Mouse (Mus musculus) left cerebral cortex, adult 11 months (tissue): ENCODE measurements around the gene Rps17.

Experiments used
- DNase-seq: peaks from one replicate; pipeline ENCODE4 v3.0.0; 2022; ENCODE audit warnings: low spot score

Rps17 gene

DNA sequence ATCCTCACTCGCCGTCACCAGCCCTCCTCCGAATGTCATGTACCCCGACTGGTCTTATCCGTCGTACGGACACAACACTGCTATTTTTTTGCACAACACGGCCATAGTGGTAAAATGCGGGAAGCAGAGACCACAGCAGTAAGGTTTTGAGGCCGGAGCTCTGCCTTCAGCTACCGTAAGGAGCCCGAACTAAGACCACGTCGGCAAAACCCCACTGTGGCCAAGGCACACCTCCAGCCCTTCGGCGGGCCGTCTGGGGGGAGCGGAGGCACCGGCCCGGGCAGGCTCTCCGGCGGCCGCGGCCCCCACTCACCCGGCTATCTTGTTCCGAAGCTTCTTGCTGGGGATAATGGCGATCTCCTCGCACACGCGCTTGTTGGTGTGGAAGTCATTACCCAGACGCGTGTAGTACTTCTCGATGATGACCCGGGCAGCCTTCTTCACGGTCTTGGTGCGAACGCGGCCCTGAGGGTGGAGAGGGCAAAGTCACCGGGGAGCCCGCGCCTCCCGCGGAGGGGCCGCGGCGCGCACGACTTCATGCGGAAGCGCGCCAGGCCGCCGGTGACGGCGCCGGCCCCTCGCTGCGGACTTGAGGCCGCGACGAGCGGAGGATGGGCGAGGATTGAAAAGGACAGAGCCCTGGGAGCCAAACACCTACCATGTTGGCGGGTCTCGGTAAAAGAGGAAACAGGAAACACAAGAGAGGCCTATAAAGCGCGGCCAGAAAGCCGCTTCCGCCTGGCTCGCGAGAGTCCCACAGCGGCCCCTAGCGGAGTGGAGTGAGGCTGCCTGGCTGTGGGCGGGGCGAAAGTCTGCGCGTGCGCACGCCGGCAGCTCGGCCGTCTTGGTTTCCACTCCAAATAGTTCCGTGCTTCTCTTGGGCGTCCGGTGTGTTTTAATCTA lies at the start of gene Rps17:
Gene Rps17, minus strand, starts transcription at position 711 of the 903 bp plus-strand sequence.
- peak; percentile 94 for DNase-seq

DNA sequence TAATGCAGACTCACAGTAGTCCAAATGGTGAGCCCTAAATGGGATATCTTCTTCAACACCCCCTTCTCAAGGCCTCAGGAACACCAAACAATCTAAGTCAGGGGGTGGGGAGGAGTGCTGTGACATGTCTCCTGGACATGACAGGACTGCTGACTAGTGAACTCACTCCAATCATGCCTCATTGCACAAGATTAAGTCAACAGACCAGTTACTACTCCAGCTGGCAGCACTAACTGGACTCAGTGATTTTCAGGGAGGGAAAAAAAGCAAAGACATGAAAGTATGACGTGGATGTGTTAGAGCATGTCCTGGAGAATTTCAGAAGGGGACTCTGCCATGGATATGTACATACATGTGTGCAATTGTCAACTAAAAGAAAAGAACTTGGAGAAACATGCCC lies 34.3 kb upstream of the Rps17 start:
- DNase-seq, result no peak

DNA sequence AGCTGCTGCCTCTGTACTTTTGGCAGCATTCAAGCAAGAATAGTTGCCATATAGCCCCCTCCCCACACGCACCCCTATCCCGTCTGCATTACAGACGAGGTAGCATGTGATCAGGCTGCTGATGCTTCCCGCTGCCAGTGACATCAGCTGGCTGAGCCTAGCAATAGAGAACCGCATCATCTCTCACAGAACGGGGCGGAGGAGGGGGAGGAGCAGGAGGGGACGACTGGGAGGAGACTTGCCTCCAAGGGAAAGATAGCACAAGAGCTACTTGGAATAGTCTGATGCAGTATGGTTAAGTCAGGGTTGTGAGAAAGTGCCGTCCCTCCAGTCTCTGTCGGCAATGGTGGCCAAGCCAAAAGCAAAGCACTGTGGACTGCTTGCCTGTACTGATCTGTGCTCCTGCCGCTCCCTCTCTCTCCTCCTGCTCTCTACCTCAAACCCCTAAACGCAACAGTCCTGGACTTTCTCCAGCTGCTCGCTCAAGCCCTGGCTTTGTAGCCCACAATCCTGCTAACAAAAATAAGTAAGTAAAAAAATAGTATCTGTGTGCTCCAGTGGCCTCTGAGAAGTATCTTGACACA lies 27.4 kb upstream of the Rps17 start:
- DNase-seq, result peak; percentile 79

DNA sequence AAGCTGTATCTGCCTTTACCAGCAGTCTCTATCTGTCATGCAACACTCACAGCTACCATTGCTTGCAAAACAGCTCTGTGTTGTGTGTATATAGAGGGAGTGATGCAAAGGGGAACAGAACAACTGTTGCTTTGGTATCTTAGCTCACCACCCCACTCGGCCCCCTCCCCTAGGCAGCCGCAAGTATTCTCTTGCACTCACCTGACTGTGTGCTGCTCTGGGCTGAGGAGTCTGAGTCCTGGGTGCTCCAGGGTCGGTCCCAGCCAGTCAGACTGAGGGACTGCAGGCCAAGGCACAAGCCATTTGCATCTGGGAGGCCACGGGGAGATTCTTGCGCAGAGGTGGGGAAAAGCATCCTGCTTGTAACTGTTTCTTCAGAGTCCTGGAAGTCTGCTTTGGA lies 26.8 kb upstream of the Rps17 start:
- DNase-seq, result no peak

DNA sequence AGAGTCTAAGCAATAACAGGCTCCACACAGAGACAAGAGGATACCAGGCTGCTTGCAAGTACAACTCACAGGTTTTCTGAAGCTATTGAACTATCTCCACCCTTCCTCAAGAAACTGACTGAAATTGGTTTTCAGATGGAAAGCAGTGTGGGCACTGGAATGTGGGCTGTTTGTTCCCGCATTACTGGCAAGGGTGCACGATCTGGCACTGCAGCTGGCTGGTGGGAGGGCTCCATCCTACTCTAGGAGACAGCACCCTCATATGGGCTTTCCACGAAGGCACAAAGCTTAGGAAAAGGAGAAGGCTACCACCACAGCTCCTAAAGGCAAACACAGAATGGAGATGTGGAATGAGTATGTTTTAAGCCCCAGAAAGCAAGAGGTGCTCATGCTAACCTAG lies 24.7 kb upstream of the Rps17 start:
- DNase-seq, result peak; percentile 60

DNA sequence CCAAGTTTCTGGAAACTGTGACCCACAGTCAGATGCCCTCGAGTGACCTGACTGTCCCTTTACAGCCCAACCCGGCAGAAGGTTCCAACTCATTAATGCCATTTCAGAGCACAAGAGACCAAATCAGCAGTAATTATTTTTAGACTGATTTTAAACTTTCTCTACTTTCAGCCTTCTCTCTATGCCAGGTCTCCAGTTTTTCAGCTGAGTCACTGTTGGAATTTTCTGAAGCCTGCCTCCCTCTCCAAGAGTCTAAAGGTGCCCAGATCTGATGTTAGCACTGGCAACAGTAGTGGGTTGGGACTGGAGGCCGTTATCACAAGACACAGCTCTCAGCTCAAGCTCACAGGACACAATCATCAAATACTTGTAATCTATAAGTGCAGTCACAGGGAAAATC lies 22.9 kb upstream of the Rps17 start:
- DNase-seq, result no peak

DNA sequence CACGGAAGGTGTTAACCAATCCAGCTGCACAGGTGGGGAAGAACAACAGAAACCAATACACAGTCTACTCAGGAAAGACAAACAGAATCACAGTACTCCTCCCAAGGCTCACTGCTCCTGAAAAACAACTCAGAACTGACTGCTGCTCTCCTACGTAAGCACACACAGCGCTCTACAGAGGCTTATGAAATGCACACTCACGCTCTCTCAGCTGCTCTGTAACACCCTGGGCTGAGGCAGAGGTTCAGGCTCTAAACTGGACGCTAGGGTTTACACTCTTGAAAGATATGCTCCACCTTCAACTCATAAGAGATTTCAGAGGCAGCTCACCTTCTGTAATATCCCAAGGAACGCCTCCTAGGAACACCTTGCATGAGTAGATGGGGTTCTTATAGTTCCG lies 11.9 kb upstream of the Rps17 start:
- DNase-seq, result no peak

DNA sequence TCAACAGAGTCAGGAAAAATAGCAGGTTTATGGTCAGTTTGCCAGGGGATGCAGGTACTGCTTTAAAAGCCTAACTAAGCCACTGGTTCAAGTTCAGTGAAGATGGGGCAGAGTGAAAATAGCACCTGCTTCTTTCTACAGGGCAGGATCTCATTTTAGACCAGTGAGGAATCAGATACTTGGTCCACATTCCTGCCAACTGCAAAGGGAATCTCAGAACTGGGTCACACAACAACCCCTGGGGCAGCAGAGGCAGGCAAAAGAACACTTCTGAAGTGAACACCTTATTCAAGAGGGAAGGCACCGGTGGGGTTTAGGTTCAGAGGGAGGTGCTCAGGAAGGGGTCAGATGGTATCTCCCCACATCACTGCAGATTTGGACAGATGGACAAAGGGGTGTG lies 11.3 kb upstream of the Rps17 start:
- DNase-seq, result no peak

DNA sequence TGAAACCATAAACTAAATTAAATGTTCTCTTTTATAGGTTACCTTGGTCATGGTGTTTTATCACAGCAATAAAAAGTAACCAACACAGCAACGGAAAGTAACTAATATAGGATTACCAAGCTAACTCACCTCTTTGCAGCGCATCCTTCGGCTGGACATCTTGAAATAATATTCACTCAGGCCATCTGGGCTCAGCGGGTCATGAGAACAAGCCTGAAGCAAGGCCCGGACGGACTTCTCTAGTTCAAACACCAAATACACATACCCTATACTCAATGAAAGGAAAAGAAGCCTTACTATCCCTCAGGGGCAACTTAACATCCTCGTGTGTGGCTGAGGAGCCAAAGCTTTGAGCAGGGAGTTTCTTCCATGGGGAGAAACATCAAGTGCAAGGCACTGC lies 10.7 kb upstream of the Rps17 start:
- DNase-seq, result no peak

DNA sequence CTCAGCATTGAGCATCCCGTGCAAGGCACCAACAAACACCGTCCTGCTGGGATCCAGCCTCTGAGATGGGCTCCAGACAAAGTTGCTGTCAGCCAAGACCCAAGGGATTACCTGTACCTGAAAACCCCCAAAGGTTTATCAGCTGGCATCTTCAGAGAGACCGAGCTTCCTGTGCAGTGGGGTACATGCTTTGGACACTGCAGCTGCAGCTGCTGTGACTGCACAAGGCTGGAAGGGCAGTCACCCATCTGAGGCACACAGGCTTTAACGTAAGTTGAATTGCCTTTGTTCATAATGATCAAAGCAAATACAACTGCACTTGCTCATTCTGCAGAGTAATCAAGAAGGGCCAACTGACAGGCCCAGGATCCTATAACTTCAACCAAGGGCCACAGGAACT lies 6.8 kb upstream of the Rps17 start:
- no peak for DNase-seq

DNA sequence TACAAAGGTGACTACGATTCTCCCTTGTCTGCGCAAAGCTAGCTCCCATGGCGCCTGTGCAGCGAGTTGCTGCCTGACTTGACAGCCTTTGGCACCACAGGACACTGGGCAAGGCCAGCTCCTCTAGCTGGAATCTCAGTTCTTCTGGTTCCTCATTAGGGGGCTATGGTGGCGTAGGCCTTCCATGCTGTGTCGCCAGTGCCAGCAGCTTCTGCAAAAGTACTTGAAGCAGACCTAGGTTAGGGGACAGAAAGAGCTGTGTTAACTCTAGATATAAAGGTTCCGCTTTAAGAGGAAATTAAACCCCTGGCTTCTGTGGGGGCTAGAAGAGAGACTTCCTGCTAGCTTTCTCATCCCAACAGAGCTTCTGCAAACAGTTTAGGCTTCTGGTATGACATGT lies 3.2 kb upstream of the Rps17 start:
- no peak for DNase-seq

DNA sequence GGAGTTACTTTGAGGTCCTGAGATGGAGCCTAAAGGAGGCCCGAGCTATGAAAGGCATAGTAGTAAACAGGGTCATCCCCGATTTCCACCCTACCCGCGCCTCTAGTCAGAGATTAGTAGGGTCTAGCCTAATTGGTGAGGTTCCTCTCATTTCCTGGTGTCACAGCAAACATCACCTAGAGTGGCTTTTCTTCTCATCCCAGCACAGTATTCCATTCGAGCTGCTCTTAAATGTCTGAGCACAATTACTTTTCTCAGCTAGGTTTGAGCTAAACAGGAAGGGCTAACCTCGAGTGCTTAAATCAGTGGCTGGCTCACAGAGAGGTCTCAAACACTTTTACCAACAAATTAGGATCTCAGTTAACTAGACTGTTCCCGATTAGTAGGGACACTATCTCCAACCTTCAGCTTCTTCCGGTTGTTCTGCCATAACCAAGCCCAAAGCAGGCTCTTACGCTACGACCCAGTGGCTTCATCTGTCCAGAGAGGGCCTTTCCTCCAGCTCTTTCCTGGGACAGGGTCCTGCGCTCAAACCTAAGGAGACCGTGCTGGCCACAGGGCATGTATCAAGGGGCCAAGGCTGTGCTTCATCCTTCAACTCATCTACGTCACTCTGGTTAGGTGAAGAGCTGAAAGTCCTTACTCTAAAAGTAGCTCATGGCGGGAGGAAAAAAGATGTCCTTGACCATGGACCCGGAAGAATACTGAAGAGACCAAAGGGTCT lies 555 bp upstream of the Rps17 start:
- no peak for DNase-seq

DNA sequence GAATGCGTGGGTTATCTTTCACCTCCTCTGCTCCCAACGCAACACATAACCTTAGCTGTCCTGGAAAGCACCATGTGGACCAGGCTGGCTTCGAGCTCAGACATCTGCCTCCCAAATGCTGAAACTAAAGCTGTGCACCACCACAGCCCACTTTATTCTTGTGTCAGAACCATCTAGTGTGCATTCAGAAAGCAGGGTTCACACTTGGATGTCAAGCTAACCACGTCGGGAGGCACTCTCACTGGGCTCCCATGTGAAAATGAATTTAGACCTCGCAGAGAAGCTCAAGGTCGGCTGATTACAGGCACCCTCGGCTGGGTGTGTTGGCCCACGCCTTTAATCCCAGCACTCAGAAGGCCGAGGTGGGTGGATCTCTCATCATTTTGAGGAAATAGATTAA lies 1.2 kb downstream of the Rps17 start:
- DNase-seq, result no peak

DNA sequence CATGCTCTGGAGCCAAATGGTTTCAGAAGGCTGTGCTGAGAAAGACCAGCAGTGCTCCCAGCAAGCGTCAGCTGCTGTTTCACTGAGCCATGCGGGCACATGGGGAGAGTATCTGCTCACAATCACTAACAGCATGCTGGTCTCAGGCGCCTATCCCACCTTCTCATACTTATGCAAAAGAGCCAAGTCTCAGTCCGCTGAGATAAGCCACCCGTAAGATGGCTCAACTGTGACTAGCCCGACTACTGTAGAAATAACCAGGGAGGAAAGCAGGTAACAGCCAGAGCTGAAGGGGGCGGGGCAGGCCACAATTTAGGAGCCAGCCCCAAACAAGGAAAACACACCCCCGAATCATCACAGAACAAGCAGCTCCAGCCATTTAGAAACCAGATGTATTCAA lies 1.7 kb downstream of the Rps17 start:
- no peak for DNase-seq

DNA sequence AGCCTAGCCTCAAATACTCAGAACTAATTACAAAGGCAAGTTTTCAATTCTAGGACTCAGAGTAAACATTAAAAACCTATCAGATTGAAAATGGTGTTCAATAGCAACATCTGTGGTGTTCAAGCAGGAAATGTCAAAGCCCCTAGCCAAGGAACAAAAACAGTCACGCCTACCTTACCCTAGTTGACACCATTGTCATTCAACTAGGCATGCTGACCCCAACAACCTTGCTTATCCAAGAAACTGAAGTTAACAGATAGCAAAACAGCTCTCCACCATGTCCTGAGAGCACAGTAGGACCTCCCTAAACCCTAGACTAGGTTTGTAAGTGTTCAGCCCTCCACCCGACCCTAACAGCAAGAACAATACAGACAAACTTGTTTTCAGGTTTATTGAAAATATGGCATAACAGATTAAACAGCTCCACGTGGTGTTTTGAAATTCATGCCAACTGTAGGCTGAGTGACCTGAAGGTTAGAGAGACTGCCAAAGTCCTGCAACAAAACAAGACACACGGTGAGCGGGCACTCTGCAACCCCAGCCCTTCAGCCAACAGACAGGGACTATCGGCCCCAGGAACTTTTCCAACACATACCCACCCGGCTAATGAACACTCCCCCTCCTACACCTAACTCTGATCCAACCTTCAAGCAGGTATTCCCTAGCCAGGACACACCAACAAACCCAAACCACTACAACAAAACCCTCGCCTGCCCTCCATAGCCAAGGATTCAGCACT lies 2.5 kb downstream of the Rps17 start:
- no peak for DNase-seq

DNA sequence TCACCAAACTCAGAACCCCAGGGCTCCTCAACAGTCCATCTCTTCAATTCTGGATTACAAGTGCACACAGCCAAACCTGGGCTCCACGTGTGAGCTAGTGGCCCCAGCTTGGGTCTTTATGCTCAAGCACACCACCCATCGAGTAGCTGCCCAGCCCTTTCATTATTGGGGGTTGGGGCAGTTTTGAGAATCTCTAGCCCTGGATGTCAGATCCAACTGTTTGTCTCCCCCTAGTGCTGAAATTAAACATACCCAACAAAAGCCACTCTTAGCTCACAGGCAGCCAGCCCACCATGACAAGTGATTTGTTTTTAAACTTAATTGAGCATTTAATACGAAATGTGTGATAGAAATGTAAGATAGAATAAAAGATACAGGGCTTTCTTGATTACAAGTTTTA lies 3.5 kb downstream of the Rps17 start:
- DNase-seq, result no peak

DNA sequence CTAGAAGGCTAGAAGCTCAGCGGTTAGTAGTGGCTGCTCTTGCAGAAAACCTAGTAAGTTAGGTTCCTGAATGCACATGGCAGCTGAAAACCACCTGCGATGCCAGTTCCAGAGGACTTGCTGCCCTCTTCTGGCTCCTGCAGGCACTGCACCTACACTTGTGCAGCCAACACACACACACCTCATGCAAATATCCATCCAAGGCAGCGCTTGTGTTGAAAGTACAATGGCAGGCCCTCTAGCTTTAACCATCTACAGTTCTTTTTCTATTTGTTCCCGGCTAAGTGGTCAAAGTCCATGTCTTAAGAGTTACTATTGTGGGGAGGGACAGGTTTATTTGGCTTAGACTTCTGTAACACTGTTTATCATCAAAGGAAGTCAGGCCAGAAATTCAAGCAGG lies 5.3 kb downstream of the Rps17 start:
- no peak for DNase-seq

DNA sequence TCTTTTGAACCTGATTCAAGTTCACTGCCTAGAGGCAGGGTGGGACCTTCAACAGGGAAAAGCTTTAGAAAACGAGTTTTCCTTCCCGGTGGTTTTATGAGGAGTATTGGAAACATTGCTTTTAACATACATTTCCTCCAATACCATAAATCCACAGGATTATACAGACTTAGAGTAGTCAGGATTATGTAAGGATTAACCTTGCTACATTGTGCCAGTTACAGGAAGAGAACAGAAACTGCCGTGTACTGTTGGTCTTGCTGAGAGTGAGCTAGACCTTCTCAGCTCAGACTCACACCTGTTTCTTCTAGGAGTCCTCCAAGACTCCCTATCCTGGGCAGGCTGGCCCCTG lies 6.6 kb downstream of the Rps17 start:
- DNase-seq, result no peak

DNA sequence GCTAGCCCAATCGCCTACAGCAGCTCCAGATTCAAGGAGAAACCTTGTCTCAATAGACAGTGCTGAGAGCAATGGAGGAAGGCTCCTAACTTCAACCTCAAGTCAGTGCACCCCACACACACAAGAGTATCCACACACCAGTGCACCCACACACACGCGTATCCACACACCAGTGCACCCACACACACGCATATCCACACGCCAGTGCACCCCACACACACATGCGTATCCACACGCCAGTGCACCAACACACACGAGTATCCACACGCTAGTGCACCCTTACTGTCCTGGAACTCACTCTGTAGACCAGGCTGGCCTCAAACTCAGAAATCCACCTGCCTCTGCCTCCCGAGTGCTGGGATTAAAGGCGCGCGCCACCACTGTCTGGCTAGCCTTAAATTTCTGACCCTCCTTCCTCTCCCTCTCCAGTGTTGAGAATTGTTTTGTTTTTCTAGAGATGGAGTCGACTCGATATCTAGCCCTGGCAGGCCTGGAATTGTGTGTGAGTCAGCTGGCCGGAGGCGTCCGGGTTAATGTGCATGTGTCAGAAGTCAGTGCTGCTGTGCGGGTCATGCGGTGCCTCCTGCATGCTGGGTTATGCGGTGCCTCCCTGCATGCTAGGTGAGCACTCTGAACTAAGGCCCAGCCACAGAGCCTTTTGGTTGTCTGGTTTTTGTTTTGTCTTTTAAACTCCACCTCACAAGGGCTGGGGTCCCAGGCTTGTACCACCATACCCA lies 7.1 kb downstream of the Rps17 start:
- no peak for DNase-seq

DNA sequence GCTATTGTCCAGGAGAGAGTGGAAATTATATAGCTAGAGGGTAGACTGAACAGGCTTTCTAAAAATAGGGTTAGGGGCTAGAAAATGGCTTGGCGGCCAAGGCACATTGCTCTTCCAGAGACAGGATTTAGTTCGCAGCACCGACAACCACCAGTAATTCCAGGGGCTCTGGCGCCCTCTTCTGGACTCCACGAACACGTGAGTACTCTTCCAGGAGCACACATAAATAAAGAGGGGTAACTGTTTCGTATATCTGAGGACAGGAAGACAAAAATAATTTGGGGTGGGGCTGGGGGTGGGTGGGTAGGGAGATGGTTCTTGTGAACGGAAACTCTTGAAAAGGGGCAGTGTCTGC lies 8.6 kb downstream of the Rps17 start:
- no peak for DNase-seq

DNA sequence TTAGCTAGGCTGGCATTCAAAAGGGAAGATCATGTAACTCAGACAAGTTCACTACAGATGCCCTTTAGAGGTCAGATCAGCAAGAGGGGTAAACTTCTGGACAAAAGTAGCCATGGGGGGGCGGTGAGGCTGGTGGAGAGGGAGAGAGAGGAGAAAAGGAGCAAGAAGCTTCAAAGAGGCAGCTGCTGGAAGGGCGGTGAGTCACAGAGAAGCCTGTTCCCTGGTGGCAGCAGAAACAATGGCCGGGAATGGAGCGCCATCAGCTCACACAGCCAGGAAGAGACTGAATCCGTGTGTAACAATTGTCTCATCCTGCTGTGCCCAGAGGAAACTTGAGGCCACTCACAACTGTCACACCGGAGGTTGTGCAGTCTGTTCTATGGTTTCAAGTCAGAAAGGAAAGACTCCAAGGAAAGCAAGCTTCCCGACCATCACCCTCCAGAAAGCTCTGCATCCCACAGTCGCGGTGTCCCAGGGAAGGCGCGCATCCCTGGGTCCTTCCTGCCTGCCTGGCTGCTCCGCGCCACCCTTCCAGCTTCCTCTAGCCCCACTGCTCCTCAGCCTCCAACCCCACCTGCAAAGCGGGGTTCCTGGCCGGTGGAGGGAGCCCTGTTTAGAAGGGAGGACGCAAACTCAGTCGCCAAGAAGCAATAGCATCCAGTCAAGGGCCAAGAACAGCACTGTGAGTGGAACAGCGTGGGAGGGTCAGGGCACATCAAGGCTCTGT lies 9.2 kb downstream of the Rps17 start:
- no peak for DNase-seq
